Mouse (Mus musculus): ENCODE results near the gene Arfgap1.

DNA sequence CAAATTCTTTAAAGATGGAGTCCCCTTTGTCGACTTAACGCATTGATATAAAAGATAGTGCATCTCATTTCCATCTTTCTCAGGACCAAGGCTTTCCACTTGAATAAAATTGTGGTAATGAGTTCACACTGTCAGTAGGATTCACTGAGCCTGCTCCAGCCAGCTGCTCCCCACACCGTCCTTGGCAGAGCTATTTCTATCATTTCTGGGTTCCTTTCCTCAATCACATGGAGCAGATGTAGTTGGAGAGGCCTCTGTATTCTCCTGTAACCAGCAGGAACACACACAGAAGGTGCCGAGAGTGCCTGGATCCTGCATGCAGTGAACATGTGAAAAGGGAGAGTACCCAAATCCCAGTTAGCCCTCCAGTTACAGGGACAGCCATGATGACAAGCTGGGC lies 23.3 kb downstream of the Arfgap1 start:
- TF ChIP-seq TCF12 (IDR thresholded peaks at IDR 0.05; ENCODE audit: insufficient read depth, poor library complexity, severe bottlenecking) (no peak), MAX (IDR thresholded peaks at IDR 0.05; ENCODE audit: low read depth) (no peak), POLR2A (IDR thresholded peaks at IDR 0.05; ENCODE audit: insufficient read length, low read depth) (no peak), MYOG (IDR thresholded peaks at IDR 0.05; ENCODE audit: control insufficient read depth in 1 of 3, insufficient read depth in 1 of 3, insufficient read length in 2 of 3, low read depth in 2 of 3) (no peak), USF1 (IDR thresholded peaks at IDR 0.05; ENCODE audit: low read depth) (no peak), POLR2AphosphoS2 (IDR thresholded peaks at IDR 0.05; ENCODE audit: insufficient read length, low read depth) (peak; percentile 37)

All from myocyte (in vitro differentiated cells).